Mouse (Mus musculus) 3134 (cell line): ENCODE measurements at regions not wholly inside any gene's neighbourhood (a gene's known extent, or its start where the extent isn't known, plus 50 kb on each side); places are given as distances from the start of the nearest gene placed in this dataset.
"Not testable (repeated sequence)": the region's sequence is repeated elsewhere in the genome, so short reads cannot be mapped to it uniquely, and the experiment has no call there.

ENCODE experiments used
- DNase-seq: peaks from one replicate; pipeline ENCODE4 v3.0.0-alpha.2; 2011; ENCODE audit warnings: low spot score; ENCODE audit not compliant: insufficient read length; ENCODE audit errors: extremely low read depth

- DNase-seq, result no peak
These were observed 102.3 kb upstream of the Adgrl2 start for GRCm38 (mm10) chr3:149092649-149093048.

- no peak for DNase-seq
These were observed 99.7 kb upstream of the Adgrl2 start for GRCm38 (mm10) chr3:149090103-149090502.

GRCm38 (mm10) chr3:149088621-149089128 is 98.3 kb upstream of the Adgrl2 start:
- DNase-seq, result no peak

- DNase-seq, result no peak
These were observed 97.1 kb upstream of the Adgrl2 start for GRCm38 (mm10) chr3:149087488-149087887.

- DNase-seq, result no peak
These were observed 96.3 kb upstream of the Adgrl2 start for GRCm38 (mm10) chr3:149086704-149087103.

DNA sequence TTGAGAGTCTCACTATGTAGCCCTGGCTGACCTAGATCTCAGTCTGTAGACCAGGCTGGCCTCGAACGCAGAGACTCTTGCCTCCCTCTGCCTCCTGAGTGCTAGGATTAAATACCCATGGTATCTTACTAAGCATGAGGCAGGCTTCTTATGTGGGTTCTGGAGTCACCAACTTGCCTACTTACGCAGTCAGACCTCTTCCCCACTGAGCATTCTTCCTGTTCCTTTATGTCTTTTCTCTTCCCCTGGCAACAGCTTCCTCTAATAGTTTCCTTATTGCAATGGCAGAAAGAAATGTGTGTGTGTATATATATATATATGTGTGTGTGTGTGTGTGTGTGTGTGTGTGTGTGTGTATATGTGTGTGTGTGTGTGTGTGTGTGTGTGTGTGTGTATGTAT is 95.7 kb upstream of the Adgrl2 start:
- no peak for DNase-seq

GRCm38 (mm10) chr3:149084861-149085598 is 94.7 kb upstream of the Adgrl2 start:
- DNase-seq, result no peak

DNA sequence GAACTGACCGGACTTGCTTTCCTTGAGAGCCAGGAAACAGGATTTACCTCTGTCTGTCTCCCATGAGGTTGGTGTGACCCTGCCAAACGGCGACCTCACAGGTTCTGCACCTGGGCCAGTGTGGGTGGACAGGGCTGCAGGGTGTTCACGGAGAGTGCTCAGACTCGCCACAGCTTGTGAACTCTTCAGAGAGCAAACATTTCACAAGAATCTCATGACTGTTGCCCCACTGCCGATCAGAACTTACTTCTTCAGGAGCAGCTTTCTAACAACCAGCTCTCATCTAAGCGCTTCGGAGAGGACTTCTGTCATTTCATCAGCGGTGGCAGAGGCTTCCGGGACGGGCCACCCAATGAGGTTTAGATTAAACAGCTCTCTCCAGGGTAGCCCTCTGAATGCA is 93.0 kb upstream of the Adgrl2 start:
- no peak for DNase-seq

DNA sequence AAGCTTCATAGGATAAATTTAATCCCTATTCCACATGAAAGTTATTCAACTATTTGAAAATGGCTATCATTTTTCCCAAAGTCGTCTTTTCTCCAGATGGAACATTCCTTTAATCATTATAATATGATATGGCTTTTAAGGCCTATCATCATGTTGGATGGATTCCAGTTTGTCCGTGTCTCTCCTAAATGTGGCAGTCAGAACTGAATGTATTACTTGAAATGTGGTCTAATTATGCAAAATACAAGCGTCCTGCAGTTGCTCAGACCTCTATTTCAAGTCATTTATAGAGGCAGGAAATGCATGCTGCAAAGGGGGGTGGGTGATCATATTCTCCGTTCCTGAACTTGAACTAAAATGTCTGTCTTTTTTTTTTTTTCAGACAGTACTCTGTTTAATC is 88.5 kb upstream of the Adgrl2 start:
- no peak for DNase-seq

DNA sequence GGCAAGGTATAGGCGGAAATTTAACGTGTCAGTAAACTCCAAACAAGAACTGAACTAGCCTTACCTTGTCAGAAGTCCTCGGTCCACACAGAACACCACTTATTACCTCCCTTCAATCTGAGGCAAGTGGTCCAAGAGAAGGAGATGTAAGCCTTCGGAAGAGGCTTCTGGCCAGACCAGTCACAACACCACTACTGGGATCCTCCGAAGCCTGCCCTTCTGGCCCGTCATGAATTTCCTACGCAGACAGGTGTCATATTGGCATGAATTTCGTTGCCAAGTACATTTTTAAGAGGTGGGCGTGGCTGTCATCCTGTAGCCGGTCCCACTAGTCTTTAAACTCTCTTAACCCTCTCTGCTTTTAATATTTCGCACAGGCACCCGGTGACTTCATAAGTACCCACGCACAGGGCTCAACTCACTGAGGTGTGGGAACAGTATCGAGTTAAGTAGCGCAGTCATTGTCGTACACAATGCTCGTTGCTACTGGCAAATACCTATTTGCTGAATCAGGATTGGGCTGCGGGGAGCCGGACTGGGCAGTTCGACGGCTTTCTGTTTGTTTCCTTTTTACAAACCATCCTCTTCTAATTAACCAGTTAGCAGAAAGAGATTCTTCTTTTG is 86.7 kb upstream of the Adgrl2 start:
- no peak for DNase-seq

DNA sequence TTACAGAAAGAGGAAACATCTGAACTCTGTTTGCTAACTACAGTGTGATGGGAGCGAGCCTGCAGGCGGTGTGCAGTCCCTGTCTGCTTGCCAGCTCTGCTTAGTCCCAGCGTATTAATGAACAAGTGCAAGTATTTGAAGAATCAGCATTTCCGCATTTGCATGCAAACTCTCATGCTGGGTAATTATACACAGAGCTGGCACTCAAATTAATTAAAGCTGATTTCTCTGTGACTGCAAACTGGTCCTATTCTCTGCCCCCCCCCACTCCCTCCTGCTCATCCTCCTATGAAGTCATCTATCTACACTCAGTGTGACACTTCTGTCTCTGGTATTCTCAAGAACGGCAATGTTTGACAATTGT is 85.1 kb upstream of the Adgrl2 start:
- DNase-seq, result no peak

DNA sequence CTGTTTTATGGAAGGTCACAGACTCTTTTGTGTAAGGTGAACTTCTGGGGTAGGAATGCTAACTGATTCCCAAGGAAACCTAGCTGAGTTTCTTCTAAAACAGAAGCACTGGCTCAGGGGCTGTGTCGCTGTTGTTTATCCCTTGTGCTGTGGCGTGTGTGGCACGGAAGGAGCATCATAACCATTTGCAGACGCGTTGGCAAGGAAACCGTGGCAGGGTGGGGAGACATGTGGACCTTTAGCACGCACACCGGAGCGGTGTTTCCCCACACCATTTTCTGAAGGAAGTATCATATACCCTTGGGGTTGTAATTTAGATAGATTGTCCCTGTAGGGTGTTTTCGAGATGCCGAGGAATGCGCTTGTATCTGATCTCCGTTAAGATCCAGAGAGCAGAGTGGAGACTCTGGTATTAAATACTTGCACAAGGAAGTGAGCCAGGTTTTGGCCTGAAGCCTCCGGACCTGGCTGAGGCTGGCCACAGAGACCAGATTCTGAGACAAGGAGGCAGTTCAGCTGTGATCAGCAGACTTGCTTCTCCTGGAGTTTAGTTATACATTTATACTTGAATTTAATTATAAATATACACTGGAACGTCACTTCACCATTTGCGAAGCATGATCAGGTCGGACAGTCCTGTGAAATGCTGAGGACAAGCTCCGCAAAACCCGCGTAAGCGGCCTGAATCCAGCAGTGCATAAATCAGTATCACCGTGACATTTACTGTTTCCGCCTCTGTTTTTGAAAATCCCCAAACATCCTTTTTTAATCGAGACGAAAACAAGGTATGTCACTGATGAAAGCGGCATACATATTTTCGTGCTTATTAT is 84.5 kb upstream of the Adgrl2 start:
- no peak for DNase-seq

GRCm38 (mm10) chr3:149070201-149070600 is 79.8 kb upstream of the Adgrl2 start:
- no peak for DNase-seq

- no peak for DNase-seq
These were observed 79.1 kb upstream of the Adgrl2 start for GRCm38 (mm10) chr3:149069436-149069835.

DNA sequence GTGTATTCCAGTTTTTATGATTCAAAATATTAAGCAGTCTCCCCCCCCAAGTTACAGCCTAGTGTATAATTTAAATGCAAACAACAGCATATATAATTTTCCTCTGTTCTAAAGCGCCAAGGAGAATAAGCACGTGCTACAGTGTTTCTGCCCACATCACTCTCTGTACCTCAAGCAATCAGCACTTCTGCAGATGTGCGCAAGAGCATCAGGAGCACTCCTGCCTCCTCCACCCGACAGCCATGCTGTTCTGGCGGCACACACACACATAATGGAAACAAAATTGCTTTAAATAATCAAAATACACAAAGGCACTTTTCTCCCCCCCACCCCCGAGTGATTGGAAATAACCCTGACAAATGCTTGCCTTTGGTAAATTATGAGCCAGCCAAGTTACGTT is 78.5 kb upstream of the Adgrl2 start:
- no peak for DNase-seq

GRCm38 (mm10) chr3:149067758-149068157 is 77.4 kb upstream of the Adgrl2 start:
- DNase-seq, result no peak

DNA sequence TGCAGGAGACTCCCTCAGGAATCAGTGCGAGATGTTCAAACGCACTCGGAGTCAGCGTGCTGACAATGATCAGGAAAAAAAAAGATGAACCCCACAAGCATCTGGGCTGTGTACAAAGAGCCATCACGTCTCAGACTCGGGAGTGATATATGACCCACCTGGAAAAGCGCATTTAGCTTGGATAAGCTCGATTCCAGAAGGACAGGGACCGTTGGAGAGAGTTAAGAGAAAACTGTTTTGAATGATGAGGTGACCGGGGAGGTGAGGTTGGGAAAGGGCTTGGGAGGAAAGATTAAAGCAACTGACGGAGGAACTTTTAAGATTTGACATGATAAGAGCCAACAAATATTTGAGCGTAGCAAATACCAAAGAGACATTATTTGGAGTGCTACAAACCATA is 64.7 kb upstream of the Adgrl2 start:
- DNase-seq, result no peak

- DNase-seq, result not testable (repeated sequence)
These were observed 62.0 kb upstream of the Adgrl2 start for GRCm38 (mm10) chr3:149052295-149052902.

DNA sequence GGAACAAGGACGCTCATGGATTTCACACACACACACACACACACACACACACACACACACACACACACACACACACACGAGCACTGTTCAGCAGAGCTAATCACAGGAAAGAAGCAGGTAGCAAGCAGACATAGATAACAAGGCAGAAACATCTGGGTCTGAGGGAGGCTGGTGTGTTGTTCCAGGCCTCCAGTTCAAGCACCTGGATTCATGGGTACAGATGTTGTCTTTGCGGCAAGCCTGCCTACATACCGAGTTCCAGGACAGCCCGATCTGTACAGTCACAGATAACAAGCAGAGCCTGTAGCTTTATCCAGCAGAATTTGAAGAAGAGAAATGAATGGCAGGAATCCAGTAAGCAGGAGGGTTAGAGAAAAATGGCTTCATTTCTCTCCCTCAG is 55.0 kb upstream of the Adgrl2 start:
- no peak for DNase-seq

DNA sequence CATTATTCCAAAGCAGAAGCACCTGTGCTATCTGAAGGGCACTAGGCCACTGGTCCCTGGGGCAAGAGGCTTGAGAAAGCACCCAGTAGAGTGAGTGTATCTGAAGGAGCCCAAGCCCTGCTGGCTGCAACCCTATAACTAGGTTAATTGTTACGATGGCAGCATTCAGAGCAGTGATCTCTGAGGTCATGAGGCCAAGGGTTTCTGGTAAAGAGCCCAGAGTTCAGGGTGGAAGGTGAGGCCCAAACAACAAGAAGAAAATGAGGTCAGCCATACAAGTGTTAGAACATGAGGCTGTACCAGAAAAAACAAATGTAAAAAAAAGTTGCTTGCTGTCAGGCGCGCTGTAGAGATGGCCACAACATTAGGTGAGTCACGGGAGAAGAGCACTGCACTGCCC is 53.5 kb upstream of the Adgrl2 start:
- DNase-seq, result no peak

GRCm38 (mm10) chr3:149042527-149042926 is 52.2 kb upstream of the Adgrl2 start:
- no peak for DNase-seq
